Mouse (Mus musculus) C2C12 (cell line): Measurements from ENCODE around the gene Col4a2. TPM values are rescaled to one million over a fixed set of nuclear protein-coding genes. Genes with fewer than 3 reads are reported as not detected.

Source experiments
- H3K27me3 ChIP-seq: one replicate; pipeline ENCODE4 v1.6.1; 2011; ENCODE audit not compliant: control insufficient read depth, insufficient read depth, insufficient read length
- H3K36me3 ChIP-seq: one replicate; pipeline ENCODE4 v1.6.1; 2011; ENCODE audit not compliant: control insufficient read depth, insufficient read depth
- H3K4me3 ChIP-seq: one replicate; pipeline ENCODE4 v1.5.1; 2011; ENCODE audit warnings: mild to moderate bottlenecking, control low read depth; ENCODE audit not compliant: poor library complexity, insufficient read depth, severe bottlenecking
- H3K79me2 ChIP-seq: one replicate; pipeline ENCODE4 v1.6.1; 2011; ENCODE audit not compliant: control insufficient read depth, insufficient read depth
- H3K79me3 ChIP-seq: one replicate; pipeline ENCODE4 v1.6.1; 2011; ENCODE audit warnings: low read depth, control low read depth
- H3ac ChIP-seq: one replicate; pipeline ENCODE3; 2011; ENCODE audit warnings: low read depth; ENCODE audit not compliant: control insufficient read depth, insufficient read length
- CEBPB ChIP-seq: IDR thresholded peaks from one replicate; pipeline ENCODE4 v1.6.1; 2011; ENCODE audit warnings: low read depth, mild to moderate bottlenecking, control low read depth, moderate library complexity
- CTCF ChIP-seq: IDR thresholded peaks from one replicate; pipeline ENCODE4 v1.5.1; 2011; ENCODE audit not compliant: control insufficient read depth, insufficient read depth, insufficient read length
- FOSL1 ChIP-seq: IDR thresholded peaks from one replicate; pipeline ENCODE4 v1.8.0; 2011; ENCODE audit warnings: mild to moderate bottlenecking, low read length; ENCODE audit not compliant: poor library complexity, insufficient read depth, severe bottlenecking
- MAX ChIP-seq: IDR thresholded peaks from one replicate; pipeline ENCODE4 v1.6.1; 2011; ENCODE audit warnings: mild to moderate bottlenecking, control low read depth
- MYOD1 ChIP-seq: IDR thresholded peaks from one replicate; pipeline ENCODE4 v1.6.1; 2011; ENCODE audit warnings: low read depth; ENCODE audit not compliant: control insufficient read depth, insufficient read length
- MYOG ChIP-seq: IDR thresholded peaks from one replicate; pipeline ENCODE4 v1.6.1; 2011; ENCODE audit not compliant: control insufficient read depth, insufficient read length; ENCODE audit errors: extremely low read depth
- USF1 ChIP-seq: IDR thresholded peaks from one replicate; pipeline ENCODE4 v1.6.1; 2011; ENCODE audit warnings: low read depth, mild to moderate bottlenecking, control low read depth, moderate library complexity
- polyA plus RNA-seq: library from polyadenylated mRNA; unstranded; fragments of >200 nt; fragmentation: generic; extraction: Trizol; gene quantifications from one replicate; pipeline ENCODE4 v1.2.1, GENCODE M21; 2012; ENCODE audit warnings: missing spikeins

Col4a2 gene
- polyA plus RNA-seq, 1 experiment, result 68.8 TPM

DNA sequence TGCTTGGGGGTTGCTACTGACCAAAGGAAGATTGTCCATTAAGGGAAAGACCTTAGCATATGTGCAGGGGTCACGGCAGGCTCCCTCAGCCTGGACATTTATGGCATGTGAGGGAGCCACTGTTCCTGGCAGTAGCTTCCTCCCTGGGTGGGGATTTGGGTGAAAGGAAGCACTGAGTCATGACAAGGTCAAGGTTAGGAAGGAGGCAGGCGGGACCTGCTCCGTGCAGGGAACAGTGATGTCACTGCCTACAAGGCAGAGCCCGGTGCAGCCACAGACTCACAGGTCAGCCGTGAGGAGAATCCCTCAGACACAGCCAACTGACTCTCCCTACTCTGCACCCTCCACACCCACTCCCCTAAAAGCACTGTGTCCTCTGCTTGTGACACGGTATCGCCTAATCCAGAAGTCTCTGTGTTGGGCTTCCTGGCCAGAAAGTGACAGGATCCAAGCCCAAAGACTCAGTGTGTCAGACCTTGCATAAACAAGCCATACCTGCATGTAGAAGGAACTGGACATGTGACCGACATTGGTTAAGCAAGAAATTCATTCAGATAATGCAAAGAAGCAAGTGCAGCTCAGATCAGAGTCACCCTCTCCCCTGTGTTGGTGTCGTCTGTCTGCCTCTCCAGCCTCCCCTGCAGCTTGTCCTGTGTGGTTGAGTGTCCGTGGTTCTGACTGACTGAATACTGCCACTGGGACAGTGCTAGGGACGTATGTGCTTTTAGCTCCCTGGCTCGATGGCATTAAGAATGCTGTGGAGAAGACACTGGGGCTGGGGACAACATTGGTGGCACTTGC is 27.9 kb downstream of the Col4a2 start:
- Histone ChIP-seq H3K27me3 (no peaks in the 10 kb centered on the region), H3K36me3 (no peaks in the 10 kb centered on the region), H3K79me3 (peaks cover 10% of the 10 kb centered on the region), H3ac (no peak overlapping the region), H3K4me3 (no peak overlapping the region), H3K79me2 (peaks cover 58% of the 10 kb centered on the region)
- TF ChIP-seq CEBPB (no peak), CTCF (no peak), MYOD1 (no peak), MYOG (no peak), USF1 (no peak), FOSL1 (no peak), MAX (no peak)

DNA sequence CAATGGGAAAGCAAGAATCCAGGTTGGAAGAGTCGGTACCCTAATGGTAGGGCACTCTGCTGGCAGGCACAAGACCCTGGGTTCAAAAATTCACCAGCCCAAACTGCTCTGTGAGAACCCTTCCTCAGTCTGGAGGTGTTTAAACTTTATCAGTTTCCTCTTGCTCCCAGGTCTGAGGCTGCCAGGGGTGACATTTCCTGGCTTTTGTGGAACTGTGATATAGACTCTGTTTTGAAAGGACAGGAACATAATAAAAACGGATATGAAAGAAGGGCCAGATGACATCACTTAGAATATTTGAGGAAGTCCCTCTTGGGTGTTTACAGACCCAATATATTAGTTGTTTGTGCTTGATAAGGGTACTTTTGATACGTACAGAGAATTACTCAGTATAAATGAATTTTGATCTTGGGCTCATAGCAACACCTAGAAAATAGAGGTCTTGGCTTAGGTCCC is 28.5 kb downstream of the Col4a2 start:
- Histone ChIP-seq H3ac (no peak overlapping the region), H3K36me3 (no peaks in the 10 kb centered on the region), H3K4me3 (no peak overlapping the region), H3K79me2 (peaks cover 54% of the 10 kb centered on the region), H3K27me3 (no peaks in the 10 kb centered on the region), H3K79me3 (peaks cover 8% of the 10 kb centered on the region)
- TF ChIP-seq USF1, result no peak

GRCm38 (mm10) chr8:11344459-11344858 is 31.9 kb downstream of the Col4a2 start:
- TF ChIP-seq MYOD1 (no peak), FOSL1 (no peak), MAX (no peak), MYOG (no peak), CEBPB (no peak)
- Histone ChIP-seq H3K4me3 (no peak overlapping the region), H3K36me3 (no peaks in the 10 kb centered on the region)

GRCm38 (mm10) chr8:11346225-11346624 is 33.6 kb downstream of the Col4a2 start:
- H3K36me3 ChIP-seq, result no peaks in the 10 kb centered on the region
- no peak overlapping the region for H3ac ChIP-seq
- TF ChIP-seq FOSL1 (peak; percentile 4), CEBPB (no peak), MAX (no peak), MYOD1 (peak; percentile 88)
- peaks cover 57% of the 10 kb centered on the region for H3K79me2 ChIP-seq
- H3K4me3 ChIP-seq, result no peak overlapping the region
- no peaks in the 10 kb centered on the region for H3K27me3 ChIP-seq
- peaks cover 7% of the 10 kb centered on the region for H3K79me3 ChIP-seq

More at GRCm38 (mm10) chr8:11344459-11344858, 31.9 kb downstream of the Col4a2 start:
- peaks cover 54% of the 10 kb centered on the region for H3K79me2 ChIP-seq
- H3ac ChIP-seq, result no peak overlapping the region
- H3K27me3 ChIP-seq, result no peaks in the 10 kb centered on the region
- H3K79me3 ChIP-seq, result peaks cover 5% of the 10 kb centered on the region

DNA sequence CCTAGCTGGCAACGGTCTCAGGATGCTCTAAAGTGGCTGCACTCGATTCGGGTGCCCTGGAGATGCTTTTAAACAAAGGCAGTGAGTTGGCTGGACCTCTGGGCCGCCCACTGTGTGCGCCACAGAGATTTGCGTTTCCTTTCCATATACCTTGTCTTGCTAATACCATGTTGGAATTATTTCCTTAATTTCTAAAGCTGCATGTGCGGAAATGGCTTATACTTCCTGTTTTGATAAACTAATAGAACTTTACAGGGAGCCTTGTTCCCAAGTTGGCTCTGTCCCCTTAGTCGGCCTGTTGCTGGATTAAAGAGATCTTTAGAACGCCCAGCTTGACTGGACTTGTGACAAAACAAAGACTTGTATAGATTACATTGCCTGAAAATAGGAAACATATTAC is 35.1 kb downstream of the Col4a2 start:
- Histone ChIP-seq H3K79me3 (peaks cover 7% of the 10 kb centered on the region), H3K27me3 (no peaks in the 10 kb centered on the region), H3K4me3 (no peak overlapping the region), H3ac (no peak overlapping the region), H3K36me3 (no peaks in the 10 kb centered on the region), H3K79me2 (peaks cover 47% of the 10 kb centered on the region)
- TF ChIP-seq CTCF, result no peak
- no peak for TF ChIP-seq MYOG
- TF ChIP-seq FOSL1, result no peak
- TF ChIP-seq CEBPB, result no peak

- Histone ChIP-seq H3K4me3 (no peak overlapping the region), H3ac (no peak overlapping the region), H3K27me3 (no peaks in the 10 kb centered on the region), H3K79me2 (peaks cover 42% of the 10 kb centered on the region), H3K79me3 (peaks cover 9% of the 10 kb centered on the region), H3K36me3 (no peaks in the 10 kb centered on the region)
- TF ChIP-seq CTCF (no peak), MYOD1 (peak; percentile 98), USF1 (no peak), FOSL1 (no peak)
These were observed 36.0 kb downstream of the Col4a2 start for GRCm38 (mm10) chr8:11348622-11349021.

DNA sequence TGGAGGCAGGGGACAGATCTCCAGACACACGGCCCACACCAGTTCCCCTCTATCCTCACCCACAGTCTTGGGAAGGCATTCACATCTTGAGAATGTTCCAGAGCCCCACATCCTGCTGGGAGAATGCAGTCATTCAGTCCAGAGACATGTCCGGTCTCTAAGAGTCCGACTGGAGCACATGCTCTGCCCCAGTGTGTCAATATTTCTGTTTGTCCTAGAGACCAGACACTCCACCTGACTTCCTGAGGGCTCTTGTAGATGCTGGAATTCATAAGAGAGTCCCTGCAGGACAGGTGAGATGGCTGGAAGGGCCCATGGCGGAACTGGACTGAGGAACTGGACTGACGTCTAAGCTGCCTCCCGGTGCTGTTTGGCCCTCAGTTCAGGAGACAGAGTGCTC is 38.8 kb downstream of the Col4a2 start:
- peaks cover 42% of the 10 kb centered on the region for H3K79me2 ChIP-seq
- H3ac ChIP-seq, result no peak overlapping the region
- no peaks in the 10 kb centered on the region for H3K36me3 ChIP-seq
- H3K27me3 ChIP-seq, result no peaks in the 10 kb centered on the region
- TF ChIP-seq FOSL1 (no peak), MYOD1 (no peak), CTCF (no peak), USF1 (no peak), CEBPB (no peak), MAX (no peak), MYOG (no peak)
- peaks cover 12% of the 10 kb centered on the region for H3K79me3 ChIP-seq
- H3K4me3 ChIP-seq, result no peak overlapping the region
